Mouse (Mus musculus) midbrain, embryonic 11.5 days (tissue): ENCODE results near the gene Rimbp3. TPM values are rescaled to one million over a fixed set of nuclear protein-coding genes. Genes with fewer than 3 reads are reported as not detected.
"Not testable (repeated sequence)": the region's sequence is repeated elsewhere in the genome, so short reads cannot be mapped to it uniquely, and the experiment has no call there.

Source experiments
- ATAC-seq: fragments of 200-750 bp; cut with Nextera tagmentation; 2 replicates; pipeline ENCODE4 v1.8.0; 2017; ENCODE audit warnings: moderate TSS enrichment, moderate library complexity; ENCODE audit not compliant: low FRiP score
- DNase-seq: peaks from one replicate; pipeline ENCODE4 v3.0.0; 2015; ENCODE audit warnings: low spot score; ENCODE audit errors: missing footprints
- H3K27ac ChIP-seq: fragments of 300-500 bp; sonication (generic); 2 replicates; pipeline ENCODE4 v1.5.1; 2014; ENCODE audit warnings: low read depth, low read length
- H3K27me3 ChIP-seq: fragments of 300-500 bp; sonication (generic); 2 replicates; pipeline ENCODE4 v1.6.1; 2014; ENCODE audit warnings: mild to moderate bottlenecking, low read length, moderate library complexity, mixed read lengths; ENCODE audit not compliant: control insufficient read depth, insufficient read depth
- H3K36me3 ChIP-seq: fragments of 300-500 bp; sonication (generic); 2 replicates; pipeline ENCODE4 v1.6.1; 2014; ENCODE audit warnings: mild to moderate bottlenecking, low read length, moderate library complexity, mixed read lengths; ENCODE audit not compliant: control insufficient read depth, insufficient read depth
- H3K4me1 ChIP-seq: fragments of 300-500 bp; sonication (generic); 2 replicates; pipeline ENCODE4 v1.6.1; 2014; ENCODE audit warnings: low read length; ENCODE audit not compliant: control insufficient read depth, insufficient read depth
- H3K4me2 ChIP-seq: fragments of 300-500 bp; sonication (generic); 2 replicates; pipeline ENCODE4 v1.6.1; 2014; ENCODE audit warnings: mild to moderate bottlenecking, moderate library complexity
- H3K4me3 ChIP-seq: fragments of 300-500 bp; sonication (generic); 2 replicates; pipeline ENCODE4 v1.5.1; 2014; ENCODE audit warnings: low read depth, low read length
- H3K9ac ChIP-seq: fragments of 300-500 bp; sonication (generic); 2 replicates; pipeline ENCODE4 v1.6.1; 2014; ENCODE audit warnings: low read length
- H3K9me3 ChIP-seq: fragments of 300-500 bp; sonication (generic); 2 replicates; pipeline ENCODE4 v1.6.1; 2016; ENCODE audit warnings: low read length; ENCODE audit not compliant: control insufficient read depth
- WGBS: fragments of 180-500 bp; shearing (Covaris S2); extraction: QIAGEN DNeasy Blood & Tissue Kit; methylation state at CpG from one replicate; pipeline ENCODE4 v1.1.7; 2014; 5-methylcytosine and 5-hydroxymethylcytosine counted together
- polyA plus RNA-seq: library from polyadenylated mRNA; unstranded; fragments of >200 nt; fragmentation: Nextera tagmentation; extraction: Ambion mirVana; gene quantifications from 2 replicates; pipeline ENCODE4 v1.2.1, GENCODE M21; 2014

The Rimbp3 gene
- polyA plus RNA-seq, result 1.2 and 1.7 TPM in 2 replicates

DNA sequence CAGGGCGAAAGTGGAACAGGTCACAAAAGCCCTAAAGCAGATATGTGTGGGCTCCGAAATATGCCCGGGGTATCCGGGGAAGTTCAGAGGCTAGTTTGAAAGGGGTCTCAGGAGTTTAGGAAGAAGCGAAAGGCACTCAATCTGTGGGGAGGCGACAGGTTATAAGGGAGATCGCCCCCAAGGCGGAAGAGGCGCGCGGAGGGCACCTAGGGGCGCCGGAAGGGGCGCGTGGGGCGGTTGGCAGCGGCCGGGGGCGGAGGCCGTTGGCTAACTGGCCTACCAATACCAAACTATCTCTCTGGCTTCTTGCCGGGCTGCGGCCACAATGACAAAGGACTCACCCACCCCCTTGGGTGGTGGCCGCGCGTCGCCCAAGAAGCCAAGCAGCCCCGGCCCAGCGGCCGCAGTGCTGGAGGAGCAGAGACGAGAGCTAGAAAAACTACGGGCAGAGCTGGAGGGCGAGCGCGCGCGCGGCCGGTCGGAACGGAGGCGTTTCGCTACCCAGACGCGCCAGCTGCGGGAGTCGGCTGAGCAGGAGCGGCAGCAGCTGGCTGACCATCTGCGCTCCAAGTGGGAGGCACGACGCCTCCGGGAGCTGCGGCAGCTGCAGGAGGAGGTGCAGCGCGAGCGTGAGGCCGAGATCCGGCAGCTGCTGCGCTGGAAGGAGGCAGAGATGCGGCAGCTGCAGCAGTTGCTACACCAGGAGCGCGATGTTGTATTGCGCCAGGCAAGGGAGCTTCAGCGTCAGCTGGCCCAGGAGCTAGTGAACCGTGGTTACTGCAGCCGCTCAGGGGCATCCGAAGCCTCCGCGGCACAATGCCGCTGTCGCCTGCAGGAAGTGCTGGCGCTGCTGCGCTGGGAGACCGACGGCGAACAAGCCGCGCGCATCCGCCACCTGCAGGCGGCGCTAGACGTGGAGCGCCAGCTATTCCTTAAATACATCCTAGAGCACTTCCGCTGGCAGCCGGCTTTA, at the start of gene Rimbp3:
Gene Rimbp3, plus strand, starts transcription at position 215 of the 973 bp plus-strand sequence.
- peak within 1 kb of the TSS; percentile 84 for H3K9ac ChIP-seq
- under 1% methylated on average over 85 of the region's 85 CpGs for WGBS
- H3K27ac ChIP-seq, result peak within 1 kb of the TSS; percentile 93
- H3K4me2 ChIP-seq, result peak within 1 kb of the TSS; percentile 97
- peak within 1 kb of the TSS; percentile 54 for H3K4me3 ChIP-seq
- ATAC-seq (peak; percentile 87), DNase-seq (peak; percentile 99)
- peaks cover 5% of the 10 kb centered on the region; the same call in 1 of the 2 replicates for H3K27me3 ChIP-seq
- H3K9me3 ChIP-seq, result no peaks in the 10 kb centered on the region
- peaks cover 14% of the 10 kb centered on the region for H3K4me1 ChIP-seq
- H3K36me3 ChIP-seq, result no peaks in the 10 kb centered on the region

DNA sequence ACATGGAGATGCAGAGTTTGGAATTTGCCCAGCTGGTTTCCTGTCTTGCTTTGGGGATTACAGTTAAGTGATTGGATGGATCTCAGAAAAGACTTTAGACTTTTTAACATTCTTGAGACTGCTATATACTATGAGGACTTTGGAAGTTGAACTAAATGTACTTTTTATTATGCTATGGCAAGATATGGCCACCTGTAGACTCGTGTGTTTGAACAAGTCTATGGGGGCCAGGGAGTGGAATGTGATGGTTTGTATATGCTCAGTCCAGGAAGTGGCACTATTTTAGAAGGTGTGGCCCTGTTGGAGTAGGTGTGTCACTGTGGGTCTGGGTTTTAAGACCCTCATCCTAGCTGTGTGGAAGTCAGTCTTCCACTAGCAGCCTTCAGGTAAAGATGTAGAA, 42.9 kb upstream of the Rimbp3 start:
- not testable (repeated sequence) for ATAC-seq, H3K27ac ChIP-seq, H3K4me3 ChIP-seq, H3K36me3 ChIP-seq, H3K27me3 ChIP-seq, H3K4me1 ChIP-seq, H3K9ac ChIP-seq, DNase-seq, H3K4me2 ChIP-seq, H3K9me3 ChIP-seq
- 100% methylated on average over 1 of the region's 1 CpGs for WGBS

DNA sequence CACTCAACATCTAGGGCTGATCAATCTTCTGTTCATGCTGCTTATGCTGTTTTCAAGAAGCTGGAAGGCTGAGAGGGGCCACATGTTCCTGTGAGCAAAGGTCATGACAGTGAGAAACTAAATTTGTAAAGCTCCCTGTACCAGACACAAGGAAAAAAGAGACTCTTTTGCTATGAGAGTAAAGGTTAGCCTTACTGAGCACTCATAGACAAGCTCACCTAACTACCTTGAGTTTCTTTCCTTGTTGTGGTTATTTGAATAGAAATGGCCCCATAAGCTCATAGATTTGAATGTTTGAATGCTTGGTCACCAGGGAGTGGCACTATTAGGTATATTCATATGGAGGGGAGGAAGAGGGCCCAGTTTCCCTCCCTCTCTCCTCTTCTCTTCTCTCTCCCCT, 41.2 kb upstream of the Rimbp3 start:
- H3K27me3 ChIP-seq, result no peaks in the 10 kb centered on the region
- no peaks in the 10 kb centered on the region for H3K4me1 ChIP-seq
- H3K36me3 ChIP-seq, result peaks cover 5% of the 10 kb centered on the region; the same call in 1 of the 2 replicates
- H3K9me3 ChIP-seq, result no peaks in the 10 kb centered on the region
- H3K27ac ChIP-seq, result no peak overlapping the region
- DNase-seq, result peak; percentile 54
- ATAC-seq, result no peak
- no peak overlapping the region for H3K9ac ChIP-seq
- H3K4me3 ChIP-seq, result no peak overlapping the region
- H3K4me2 ChIP-seq, result no peak overlapping the region

DNA sequence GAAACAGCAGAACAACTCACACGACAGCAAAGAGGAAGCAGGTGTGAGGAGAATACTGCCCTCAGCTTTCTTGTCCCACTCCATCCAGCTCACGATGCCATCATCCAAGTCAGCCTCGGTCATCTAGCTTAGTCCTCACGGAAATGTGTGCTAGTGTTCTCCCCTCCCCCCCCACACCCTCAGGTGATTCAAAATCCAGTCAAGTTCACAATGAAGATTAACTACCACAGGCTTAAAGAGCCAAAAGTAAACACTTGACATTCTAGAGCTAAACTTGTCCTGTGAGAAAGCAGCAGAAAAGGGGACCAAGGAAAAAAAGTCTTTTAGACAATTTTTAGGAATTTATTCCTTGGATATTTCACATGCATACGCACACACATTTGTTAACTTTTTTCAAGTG, 40.4 kb upstream of the Rimbp3 start:
- DNase-seq, result peak; percentile 33
- Histone ChIP-seq H3K9ac (no peak overlapping the region), H3K9me3 (no peaks in the 10 kb centered on the region), H3K4me2 (no peak overlapping the region), H3K27me3 (no peaks in the 10 kb centered on the region), H3K36me3 (peaks cover 7% of the 10 kb centered on the region), H3K4me1 (no peaks in the 10 kb centered on the region), H3K27ac (no peak overlapping the region), H3K4me3 (no peak overlapping the region)
- no peak for ATAC-seq
- WGBS, result 91% methylated on average over 5 of the region's 5 CpGs

DNA sequence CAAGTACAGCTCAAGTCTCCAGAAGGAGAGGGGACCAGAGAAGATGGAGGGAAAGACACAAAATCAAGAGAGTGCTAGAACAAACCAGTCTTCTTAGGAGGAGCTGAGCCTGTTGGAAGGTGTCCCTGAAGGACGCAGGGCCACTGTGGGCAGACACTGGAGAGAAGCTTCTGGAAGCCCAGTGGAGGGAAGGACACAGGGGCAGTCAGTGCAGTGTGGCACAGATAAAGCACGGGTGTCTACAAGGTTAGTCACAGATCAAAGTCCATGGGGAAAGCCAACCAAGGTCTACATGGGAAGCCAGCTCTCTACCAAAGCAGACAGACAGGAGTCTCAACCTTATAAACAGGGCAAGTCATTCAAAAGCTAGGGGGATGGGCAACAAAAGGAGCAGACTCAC, 32.6 kb upstream of the Rimbp3 start:
- Histone ChIP-seq H3K4me1 (no peaks in the 10 kb centered on the region), H3K27ac (no peak overlapping the region), H3K9me3 (no peaks in the 10 kb centered on the region), H3K4me2 (no peak overlapping the region), H3K36me3 (peaks cover 2% of the 10 kb centered on the region), H3K9ac (no peak overlapping the region), H3K4me3 (no peak overlapping the region), H3K27me3 (no peaks in the 10 kb centered on the region)
- 92% methylated on average over 2 of the region's 2 CpGs for WGBS
- no peak for ATAC-seq
- DNase-seq, result no peak

DNA sequence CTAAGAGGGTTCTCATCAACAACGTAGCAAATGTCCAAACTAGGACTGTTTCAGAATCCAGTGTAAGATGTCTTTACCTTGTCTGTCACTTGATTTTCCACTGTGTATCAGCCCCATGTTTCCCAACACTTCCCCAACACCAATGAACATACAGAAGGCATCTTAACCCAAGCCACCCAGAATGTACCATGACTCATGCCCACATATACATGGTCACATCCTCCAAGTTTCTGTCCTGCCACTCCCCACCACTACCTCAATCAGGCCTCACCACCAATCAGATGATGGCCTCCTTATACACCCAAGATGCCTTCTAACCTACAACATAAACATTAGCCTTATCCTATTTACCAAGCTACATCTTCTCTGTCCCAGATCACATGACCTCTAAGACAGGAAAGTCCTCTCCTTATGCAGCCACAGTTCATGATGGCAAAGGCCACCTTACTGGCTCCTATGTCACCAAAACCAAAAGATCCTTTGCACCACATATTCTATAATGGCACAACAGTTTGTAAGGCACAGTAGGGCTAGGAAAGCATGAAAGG, 30.7 kb upstream of the Rimbp3 start:
- WGBS, result 100% methylated on average over 1 of the region's 1 CpGs
- H3K36me3 ChIP-seq, result no peaks in the 10 kb centered on the region; the same call in none of the 2 replicates
- DNase-seq (peak; percentile 65), ATAC-seq (no peak)
- no peak overlapping the region for H3K9ac ChIP-seq
- H3K4me2 ChIP-seq, result no peak overlapping the region
- H3K9me3 ChIP-seq, result no peaks in the 10 kb centered on the region
- H3K4me1 ChIP-seq, result no peaks in the 10 kb centered on the region
- H3K27me3 ChIP-seq, result no peaks in the 10 kb centered on the region
- H3K4me3 ChIP-seq, result no peak overlapping the region
- H3K27ac ChIP-seq, result no peak overlapping the region

DNA sequence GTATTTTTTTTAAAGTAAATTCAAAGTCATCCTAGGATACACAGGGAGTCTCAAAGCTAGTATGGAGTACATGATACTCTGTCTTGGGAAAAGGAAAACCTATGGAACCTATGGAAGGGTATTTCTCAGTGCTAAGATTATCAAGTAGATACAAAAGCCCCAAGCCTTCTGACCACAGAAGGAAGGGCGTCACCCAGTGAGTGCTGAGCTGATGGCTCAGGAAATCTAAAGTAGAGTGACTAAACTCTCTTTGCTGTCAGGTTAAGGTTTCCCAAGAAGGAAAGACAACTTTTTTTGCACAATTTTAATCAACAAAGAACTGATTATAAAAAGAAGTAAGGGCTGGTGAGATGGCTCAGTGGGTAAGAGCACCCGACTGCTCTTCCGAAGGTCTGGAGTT, 28.7 kb upstream of the Rimbp3 start:
- Histone ChIP-seq H3K9me3 (no peaks in the 10 kb centered on the region), H3K36me3 (no peaks in the 10 kb centered on the region; the same call in 1 of the 2 replicates)
- WGBS, result 95% methylated on average over 3 of the region's 3 CpGs

DNA sequence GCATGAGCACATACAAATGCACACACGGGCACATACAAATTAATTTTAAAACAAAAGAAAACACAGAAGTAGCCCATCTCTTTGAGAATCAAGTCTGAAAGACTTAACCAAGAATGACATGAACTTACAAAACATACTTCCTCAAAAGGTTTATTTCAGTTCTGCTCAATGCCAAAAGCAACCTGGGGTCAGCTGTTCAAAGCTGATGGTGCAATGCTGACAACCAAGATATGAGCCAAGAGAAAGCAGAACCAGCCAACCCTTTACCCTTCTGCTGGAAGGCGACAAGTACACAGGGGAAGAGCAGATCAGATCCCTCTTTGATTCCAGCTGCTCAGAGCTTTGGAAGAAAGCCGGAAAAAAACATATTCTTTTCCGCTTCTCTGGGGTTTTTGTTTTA, 27.0 kb upstream of the Rimbp3 start:
- H3K4me1 ChIP-seq, result no peaks in the 10 kb centered on the region
- H3K27me3 ChIP-seq, result no peaks in the 10 kb centered on the region
- ATAC-seq (no peak), DNase-seq (no peak)
- peaks cover 3% of the 10 kb centered on the region; the same call in 1 of the 2 replicates for H3K36me3 ChIP-seq
- no peak overlapping the region for H3K4me3 ChIP-seq
- no peaks in the 10 kb centered on the region for H3K9me3 ChIP-seq
- WGBS, result 94% methylated on average over 4 of the region's 4 CpGs
- no peak overlapping the region for H3K4me2 ChIP-seq
- H3K27ac ChIP-seq, result no peak overlapping the region
- H3K9ac ChIP-seq, result no peak overlapping the region

More for the DNA sequence above, 28.7 kb upstream of the Rimbp3 start:
- Histone ChIP-seq H3K9ac (no peak overlapping the region), H3K4me1 (no peaks in the 10 kb centered on the region), H3K27ac (no peak overlapping the region), H3K27me3 (no peaks in the 10 kb centered on the region), H3K4me3 (no peak overlapping the region), H3K4me2 (no peak overlapping the region)
- DNase-seq, result peak; percentile 12
- ATAC-seq, result no peak

DNA sequence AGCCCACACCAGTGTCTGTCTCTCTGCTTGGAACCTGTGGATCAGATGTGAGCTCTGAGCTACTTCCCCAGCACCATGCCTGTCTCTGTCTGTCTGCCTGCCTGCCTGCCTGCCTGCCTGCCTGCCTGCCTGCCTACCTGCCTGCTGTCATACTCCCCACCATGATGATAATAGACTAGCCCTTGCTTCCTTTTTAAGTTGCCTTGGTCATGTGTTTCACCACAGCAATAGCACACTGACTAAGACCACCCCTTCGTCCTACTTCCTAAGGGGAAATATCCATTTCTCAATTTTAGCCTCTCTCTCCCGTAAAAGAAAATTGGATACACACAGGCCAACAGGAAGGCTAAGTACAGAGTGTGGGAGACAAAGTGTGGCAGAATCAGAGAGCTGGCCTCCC, 26.3 kb upstream of the Rimbp3 start:
- no peaks in the 10 kb centered on the region for H3K4me1 ChIP-seq
- peaks cover 6% of the 10 kb centered on the region; the same call in 1 of the 2 replicates for H3K36me3 ChIP-seq
- H3K27me3 ChIP-seq, result no peaks in the 10 kb centered on the region
- no peak overlapping the region for H3K9ac ChIP-seq
- 97% methylated on average over 2 of the region's 2 CpGs for WGBS
- no peak overlapping the region for H3K27ac ChIP-seq
- no peaks in the 10 kb centered on the region for H3K9me3 ChIP-seq
- ATAC-seq (no peak), DNase-seq (peak; percentile 65)
- H3K4me2 ChIP-seq, result no peak overlapping the region
- no peak overlapping the region for H3K4me3 ChIP-seq
